Mouse (Mus musculus) hindlimb bud, embryonic 11.5 days (tissue): ENCODE measurements around the gene March9.
"Not testable (repeated sequence)": the region's sequence is repeated elsewhere in the genome, so short reads cannot be mapped to it uniquely, and the experiment has no call there.

Source experiments
- DNase-seq: peaks from one replicate; pipeline ENCODE4 v3.0.0-alpha.2; 2012; ENCODE audit warnings: low read depth, low spot score; ENCODE audit errors: extremely low spot score

March9 gene

DNA sequence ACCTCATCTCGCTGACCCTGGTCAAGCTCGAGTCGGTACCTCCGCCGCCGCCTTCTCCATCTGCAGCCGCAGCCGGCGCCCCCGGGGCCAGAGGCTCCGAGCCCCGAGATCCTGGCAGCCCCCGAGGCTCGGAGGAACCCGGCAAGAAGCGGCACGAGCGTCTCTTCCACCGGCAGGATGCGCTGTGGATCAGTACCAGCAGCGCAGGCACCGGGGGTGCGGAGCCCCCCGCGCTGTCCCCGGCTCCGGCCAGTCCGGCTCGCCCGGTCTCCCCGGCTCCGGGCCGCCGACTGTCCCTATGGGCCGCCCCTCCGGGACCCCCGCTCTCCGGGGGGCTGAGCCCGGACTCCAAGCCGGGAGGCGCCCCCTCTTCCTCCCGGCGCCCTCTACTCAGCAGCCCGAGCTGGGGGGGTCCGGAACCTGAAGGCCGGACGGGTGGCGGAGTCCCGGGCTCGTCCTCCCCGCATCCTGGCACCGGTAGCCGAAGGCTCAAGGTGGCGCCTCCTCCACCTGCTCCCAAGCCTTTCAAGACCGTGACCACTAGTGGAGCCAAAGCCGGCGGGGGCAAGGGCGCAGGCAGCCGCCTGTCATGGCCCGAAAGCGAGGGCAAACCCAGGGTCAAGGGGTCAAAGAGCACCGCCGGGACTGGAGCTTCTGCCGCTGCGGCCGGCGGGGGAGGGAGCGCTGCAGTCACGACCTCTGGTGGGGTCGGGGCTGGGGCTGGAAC is 19.8 kb upstream of the March9 start:
- no peak for DNase-seq

- no peak for DNase-seq
Measured at GRCm38 (mm10) chr10:127078677-127079575, 18.9 kb upstream of the March9 start.

DNA sequence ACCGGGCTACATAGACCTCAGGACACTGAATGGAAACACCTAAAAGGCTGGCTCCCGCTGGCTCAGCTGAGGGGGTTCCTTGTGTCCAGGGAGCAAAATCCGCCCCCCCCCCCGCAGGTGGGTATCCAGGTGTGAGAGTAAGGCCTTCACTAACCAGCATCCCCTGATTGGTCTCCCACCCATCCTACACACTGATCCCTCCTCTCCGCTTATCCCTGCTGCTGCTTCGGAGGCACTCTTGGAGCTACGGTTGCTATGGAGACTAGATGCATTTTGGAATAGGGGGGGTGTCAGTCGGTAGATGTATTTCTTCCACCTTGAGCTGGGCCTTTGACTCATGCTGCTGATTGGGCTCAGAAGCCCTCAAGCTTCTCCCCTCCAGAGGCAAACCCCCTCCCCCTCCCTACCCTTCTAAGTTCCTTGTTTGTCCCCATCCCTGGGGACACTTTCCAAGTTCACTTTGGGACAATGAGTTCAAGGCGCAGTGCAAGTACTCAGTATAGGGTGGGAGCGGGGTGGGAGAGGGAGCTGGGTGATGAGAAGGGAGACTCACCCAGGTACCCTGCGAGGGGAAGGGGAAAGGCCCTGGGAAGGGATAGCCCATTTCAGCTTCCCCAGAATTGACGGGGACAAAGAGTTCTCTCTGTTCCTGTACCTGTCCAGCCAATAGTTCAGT is 18.2 kb upstream of the March9 start:
- no peak for DNase-seq

DNA sequence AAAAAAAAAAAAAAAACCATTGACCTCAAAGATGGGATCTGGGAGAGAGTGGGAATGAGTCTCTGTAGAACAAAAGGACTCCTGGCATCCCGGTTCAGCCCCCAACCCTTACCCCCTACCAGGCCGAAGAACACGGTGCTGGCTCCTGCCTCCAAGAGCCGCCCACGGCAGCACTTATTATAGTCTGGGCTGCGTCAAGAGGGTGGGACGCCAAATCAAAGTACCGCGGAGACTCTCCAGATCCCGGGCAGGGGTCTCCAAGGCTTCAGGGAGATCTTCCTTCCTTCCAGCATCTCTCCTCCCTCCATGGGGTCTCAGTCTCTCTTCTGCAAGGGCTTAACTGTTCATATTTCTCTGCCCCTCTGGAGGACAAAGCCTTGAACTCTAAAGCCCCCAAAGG is 17.5 kb upstream of the March9 start:
- no peak for DNase-seq

DNA sequence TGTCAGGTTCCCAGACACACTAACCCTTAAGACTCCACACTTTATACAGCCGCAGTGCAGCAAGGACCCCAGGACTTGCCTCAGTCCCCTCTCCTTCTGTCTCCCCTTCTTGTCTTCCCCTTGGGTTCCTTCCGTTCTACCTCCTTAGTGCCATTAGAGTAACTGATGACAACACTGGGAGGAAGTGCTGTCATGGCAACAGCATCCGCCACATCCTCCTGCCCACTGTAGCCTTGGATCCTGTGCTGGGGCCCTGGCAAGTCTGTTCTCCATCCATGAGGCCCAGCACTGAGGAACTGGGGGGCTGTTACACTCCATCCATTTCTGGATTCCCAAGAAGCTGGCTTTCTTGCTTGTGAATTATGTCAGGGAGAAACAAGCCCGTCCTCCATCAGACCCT is 16.1 kb upstream of the March9 start:
- DNase-seq: no peak

GRCm38 (mm10) chr10:127075651-127076050 is 15.7 kb upstream of the March9 start:
- no peak for DNase-seq

GRCm38 (mm10) chr10:127075080-127075479 is 15.1 kb upstream of the March9 start, which contains the start of gene Agap2:
TSS of gene Agap2 (plus strand) at chr10:127075284.
- DNase-seq: no peak

GRCm38 (mm10) chr10:127073981-127074380 is 14.0 kb upstream of the March9 start:
- no peak for DNase-seq

DNA sequence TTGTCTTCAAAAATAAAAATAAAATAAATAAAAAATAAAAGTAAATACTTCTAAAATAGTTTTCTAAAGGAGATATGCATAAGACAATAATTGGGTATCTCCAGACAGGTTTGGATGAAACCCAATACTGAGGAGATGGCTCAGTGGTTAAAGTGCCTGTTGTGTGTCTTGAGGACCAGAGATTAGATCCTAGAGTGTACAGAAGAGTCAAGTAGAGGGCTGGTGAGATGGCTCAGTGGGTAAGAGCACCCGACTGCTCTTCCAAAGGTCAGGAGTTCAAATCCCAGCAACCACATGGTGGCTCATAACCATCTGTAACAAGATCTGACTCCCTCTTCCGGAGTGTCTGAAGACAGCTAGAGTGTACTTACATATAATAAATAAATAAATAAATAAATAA is 13.0 kb upstream of the March9 start:
- DNase-seq: not testable (repeated sequence)

DNA sequence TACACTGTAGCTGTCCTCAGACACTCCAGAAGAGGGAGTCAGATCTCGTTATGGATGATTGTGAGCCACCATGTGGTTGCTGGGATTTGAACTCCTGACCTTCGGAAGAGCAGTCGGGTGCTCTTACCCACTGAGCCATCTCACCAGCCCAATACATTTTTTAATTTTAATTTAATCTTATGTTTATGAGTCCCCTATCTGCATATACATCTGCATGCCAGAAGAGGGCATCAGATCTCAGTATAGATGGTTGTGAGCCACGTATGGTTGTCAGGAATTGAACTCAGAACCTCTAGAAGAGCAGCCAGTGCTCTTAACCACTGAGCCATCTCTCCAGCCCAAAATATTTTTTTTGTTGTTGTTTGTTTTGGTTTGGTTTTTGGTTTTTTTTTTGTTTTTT is 12.3 kb upstream of the March9 start:
- not testable (repeated sequence) for DNase-seq

GRCm38 (mm10) chr10:127071203-127071602 is 11.2 kb upstream of the March9 start:
- DNase-seq: no peak

- DNase-seq: peak; percentile 93
Measured at GRCm38 (mm10) chr10:127070190-127071121, 10.5 kb upstream of the March9 start, which contains the start of gene Tspan31. TSS of gene Tspan31 (minus strand) at chr10:127070264.

GRCm38 (mm10) chr10:127069281-127070189 is 9.6 kb upstream of the March9 start:
- no peak for DNase-seq

- DNase-seq: no peak
Measured at GRCm38 (mm10) chr10:127068360-127069038, 8.5 kb upstream of the March9 start.

DNA sequence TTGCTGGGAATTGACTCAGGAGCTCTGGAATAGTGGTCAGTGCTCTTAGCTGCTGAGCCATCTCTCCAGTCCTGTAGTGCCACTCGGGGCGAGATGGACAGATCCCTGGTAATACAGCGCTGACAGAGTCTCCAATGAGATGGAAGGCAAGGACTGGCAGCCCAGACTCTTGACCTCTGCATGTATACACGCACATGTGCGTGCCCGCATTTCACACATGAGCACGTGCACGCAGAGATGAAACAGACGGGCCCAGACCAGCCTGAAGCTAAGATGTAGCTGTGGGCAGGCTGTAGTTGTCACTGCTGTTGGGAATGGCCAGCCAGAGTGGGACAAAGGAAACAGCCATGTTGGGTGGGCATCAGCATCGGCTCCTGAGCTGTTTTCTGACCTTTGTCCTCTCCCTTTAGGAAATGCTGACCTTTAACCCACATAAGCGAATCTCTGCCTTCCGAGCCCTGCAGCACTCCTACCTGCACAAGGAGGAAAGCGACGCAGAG is 6.6 kb upstream of the March9 start:
- no peak for DNase-seq

- DNase-seq: no peak
Measured at GRCm38 (mm10) chr10:127065981-127066380, 6.0 kb upstream of the March9 start.

DNA sequence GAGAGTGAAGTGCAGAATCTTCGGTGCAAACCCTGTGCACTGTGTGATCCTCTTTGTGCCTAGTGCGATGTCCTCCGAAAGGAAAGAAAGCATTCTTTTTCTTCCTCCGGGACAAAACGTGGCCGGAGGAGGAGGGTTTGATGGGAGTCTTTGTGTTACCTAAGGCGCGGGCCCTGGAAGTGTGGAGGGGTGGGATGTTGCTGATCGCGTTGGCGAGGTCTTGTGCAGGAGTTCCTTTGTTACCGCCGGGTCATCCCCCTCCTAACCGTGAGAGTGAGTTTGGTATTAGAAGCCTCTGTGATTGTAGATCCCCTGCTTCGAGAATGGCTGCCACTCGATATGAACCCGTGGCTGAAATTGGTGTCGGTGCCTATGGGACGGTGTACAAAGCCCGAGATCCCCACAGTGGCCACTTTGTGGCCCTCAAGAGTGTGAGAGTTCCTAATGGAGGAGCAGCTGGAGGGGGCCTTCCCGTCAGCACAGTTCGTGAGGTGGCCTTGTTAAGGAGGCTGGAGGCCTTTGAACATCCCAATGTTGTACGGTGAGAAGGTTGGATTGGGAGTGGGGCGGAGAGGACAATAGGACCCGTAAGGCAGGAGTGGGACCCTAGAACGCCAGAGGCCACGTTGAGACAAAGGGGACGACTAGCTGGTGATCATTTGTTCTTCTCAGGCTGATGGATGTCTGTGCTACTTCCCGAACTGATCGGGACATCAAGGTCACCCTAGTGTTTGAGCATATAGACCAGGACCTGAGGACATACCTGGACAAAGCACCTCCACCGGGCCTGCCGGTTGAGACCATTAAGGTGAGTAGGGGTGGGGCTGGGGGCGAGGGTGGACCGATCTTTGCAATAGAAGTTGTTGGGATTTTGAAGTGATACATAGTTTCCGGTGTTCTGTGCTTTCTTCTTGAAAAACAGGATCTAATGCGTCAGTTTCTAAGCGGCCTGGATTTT is 4.2 kb upstream of the March9 start:
- DNase-seq: no peak
